Mouse (Mus musculus) MEL-GATA-1-ER (cell line): ENCODE measurements around the gene Grin2b.
"Not testable (repeated sequence)": the region's sequence is repeated elsewhere in the genome, so short reads cannot be mapped to it uniquely, and the experiment has no call there.

ENCODE experiments used
- DNase-seq: peaks from one replicate; pipeline ENCODE4 v3.0.0-alpha.2; 2012; ENCODE audit warnings: low read depth; ENCODE audit errors: extremely low read depth

The Grin2b gene

DNA sequence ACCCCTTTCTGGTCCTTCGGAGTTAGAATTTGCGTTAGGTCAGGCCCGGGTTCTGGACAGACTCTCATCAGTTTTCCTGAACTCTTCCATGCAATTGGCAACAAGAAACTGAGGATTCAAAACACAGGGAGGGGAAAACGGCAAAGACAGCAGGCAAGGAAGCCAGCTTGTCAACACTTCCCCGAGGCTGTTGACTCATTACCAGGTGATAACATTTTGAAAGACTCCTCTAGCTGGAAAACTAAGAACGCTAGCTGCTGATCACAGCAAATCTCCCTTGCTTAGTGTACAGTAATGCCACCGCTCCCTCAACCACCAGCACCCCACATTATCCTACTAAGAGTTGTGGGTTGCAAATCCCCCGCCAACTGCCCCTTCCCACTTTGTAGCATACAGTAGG lies 266.2 kb downstream of the Grin2b start:
- DNase-seq: no peak

DNA sequence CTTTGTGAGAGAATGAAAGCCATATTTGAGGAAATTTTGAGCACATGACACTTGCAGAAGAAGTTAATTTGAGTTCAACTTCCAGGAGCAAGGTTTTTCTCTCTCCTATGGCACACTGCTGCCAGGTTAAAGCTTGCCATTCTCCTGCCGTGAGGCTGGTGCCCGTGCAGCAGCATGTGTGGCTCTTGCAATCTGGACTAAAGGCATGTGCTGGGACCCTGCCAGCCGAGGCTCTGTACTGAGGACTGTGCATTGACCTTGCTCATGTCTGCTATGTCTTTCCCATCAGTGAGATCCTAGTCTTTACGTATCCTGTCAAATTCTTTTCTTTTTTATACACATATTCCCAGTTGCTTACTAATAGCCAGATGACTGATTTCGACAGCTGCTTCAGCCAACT lies 268.9 kb downstream of the Grin2b start:
- DNase-seq: no peak

DNA sequence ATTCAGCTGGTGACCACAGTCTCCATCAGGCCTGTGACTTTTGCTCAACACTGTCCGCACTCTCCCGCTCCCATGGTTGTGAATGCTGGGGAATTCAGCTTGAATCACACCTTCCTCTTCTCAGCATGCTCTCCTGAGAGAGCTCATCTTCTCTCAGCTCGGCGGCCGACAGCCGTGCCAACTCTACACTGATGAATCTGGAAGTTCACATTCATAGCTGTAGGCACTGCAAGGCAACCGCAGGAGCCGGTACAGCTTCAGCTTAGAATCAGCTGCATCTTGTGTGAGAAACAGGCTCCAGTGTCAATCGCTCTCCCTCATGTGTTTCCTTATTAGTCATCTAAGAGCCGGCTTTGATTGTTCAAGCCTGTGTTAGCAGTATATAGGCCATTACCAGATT lies 272.9 kb downstream of the Grin2b start:
- DNase-seq: no peak

DNA sequence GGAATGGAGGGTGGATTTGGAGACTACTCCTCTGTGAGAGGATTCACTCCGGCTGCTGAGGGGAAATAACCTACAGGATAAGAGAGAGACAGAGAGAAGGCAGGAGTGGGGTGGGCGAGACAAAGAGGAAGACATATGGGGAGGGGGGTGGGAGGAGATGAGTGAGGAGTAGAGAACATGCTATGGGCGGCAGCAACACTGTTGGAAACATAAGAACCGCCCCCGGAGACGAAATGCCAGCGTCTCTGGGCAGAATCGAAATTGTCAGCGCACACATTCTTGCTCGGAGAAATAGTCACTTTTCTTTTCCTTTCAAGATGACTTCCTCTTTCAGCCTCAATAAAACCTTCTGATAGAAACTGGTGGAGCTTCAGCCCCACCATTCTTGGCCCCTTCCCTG lies 274.1 kb downstream of the Grin2b start:
- DNase-seq: no peak

DNA sequence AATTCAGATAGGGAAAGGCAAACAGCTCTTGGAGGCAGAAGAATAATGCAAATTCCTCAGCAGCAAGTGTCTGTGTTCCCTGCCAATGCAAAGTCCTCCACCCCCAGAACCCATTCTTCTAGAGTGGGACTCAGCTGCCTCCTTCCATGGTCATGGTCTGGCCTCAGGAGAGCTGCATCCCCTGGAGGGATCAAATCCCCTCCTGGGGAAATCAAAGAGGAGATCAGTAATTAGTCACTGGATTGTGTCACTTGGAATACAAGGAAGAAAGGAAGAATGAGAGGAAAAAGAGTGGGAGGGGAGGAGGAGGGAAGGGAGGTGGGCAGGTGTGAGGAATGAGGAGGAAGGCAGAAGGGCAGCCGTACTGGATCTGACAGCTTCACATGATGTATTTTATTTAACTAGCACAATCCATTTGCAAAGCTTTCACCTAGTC lies 278.5 kb downstream of the Grin2b start:
- DNase-seq: no peak

DNA sequence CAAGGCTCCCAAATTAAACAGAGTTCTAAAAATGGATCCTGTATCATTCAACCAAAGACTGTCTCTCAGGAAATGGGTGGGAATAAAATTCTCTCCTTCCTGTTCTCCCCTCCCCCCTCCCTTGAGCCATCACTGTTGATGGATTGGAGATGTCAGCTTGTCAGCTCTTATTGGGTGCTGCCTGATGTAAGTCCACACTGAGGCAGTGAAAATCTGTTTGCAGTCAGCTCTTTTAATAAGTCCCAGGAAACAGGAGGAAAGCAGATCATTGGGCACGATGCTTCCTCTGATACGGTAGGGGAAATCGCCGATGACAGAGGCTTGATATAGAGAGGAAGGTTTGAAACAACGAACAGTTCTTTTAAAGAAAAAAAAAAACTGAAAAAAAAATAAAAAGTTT lies 290.7 kb downstream of the Grin2b start:
- no peak for DNase-seq

DNA sequence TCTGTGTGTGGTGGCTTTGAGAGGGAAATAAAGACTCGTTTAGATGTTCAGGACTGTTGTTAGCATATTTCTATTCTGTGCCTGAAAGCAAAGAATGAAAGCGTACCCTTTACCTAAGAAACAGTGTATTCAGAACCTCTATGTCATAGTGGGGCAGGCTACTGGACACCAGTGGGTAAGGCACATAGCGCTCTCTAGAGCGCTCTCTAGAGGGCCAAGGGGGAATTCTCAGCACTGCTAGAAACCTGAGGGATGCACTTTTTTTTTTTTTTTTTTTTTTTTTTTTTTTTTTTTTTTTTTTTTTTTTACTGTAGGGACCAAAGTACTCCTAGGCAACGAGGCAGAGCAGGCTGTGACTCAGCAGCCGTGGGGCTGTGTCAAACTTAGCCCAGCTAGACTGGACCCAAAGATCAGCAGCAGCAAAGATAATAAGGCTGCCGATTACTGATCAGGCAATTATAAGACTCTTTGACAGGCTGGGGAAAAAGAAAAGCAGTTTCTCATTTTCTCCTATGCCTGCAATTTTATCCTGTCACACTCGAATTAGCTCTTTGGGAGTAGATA lies 297.1 kb downstream of the Grin2b start:
- no peak for DNase-seq

DNA sequence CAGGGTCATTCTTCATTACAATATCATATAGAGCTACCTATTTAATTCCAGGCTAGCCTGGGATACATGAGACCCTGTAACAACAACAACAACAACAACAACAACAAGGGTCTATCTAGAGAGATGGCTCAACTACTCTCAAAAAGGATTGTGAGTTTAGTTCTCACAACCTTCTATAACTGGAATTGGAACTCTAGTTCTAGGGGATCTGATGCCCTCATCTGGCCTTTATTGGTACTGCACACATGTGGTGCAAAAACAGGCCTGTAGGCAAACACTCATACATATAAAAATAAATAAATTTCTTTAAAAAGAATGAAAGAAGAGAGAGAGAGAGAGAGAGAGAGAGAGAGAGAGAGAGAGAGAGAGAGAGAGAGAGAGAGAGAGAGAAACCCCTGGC lies 298.7 kb downstream of the Grin2b start:
- DNase-seq: no peak

DNA sequence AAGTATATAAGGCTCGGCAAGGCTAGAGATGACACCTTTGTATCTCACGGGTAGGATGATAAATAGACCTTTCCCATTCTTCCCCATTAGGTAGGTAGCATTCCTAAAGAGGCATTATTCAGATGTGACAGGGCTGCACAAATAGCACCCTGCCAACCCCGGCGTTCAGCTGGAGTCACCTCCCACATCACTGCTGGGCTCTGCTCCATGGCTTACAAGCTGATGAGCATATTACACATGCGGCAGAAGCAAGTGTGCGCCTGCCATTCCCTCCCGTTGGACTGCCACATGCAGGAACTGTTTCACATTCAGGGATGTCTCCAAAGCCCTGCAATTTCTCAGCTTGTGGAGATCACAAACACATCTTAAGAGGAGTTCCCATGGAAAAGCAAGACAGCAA lies 307.5 kb downstream of the Grin2b start:
- no peak for DNase-seq

DNA sequence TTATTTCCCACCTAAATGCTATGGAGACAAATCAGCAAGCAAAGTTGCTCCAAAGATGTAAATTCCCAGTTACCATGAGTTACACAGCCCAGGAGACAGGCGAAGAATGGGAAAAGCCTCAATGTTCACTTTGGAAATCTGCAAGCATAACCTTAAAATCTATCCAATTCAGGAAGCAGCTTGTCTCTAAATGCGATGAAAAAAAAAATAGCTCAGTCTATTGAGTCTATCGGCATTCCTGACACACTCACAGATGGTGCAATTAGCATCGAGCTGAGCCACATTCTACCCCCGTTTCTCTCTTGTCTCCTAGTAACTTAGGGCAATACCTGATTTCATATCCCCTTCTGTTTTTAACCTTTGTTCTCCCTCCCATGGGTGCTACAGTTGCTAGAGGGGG lies 309.3 kb downstream of the Grin2b start:
- DNase-seq: no peak

DNA sequence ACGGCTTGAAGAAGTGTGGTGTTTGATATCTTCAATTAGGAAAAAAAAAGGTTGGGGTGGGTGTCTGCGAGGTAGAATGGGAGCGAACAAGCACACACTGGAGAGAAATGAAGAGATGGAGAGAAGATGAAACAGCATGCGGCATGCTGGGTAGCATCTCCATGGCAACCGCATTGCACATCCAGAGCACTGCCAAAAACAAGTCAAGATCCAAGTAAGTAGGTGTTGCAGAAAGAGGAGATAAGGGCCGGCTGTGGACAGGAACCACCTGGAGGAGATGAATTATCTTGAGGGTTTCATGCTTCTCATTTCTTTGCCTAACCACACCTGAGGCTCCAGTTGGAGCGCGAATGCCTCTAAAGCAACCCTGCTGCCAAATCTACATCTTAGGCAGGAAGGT lies 313.8 kb downstream of the Grin2b start:
- no peak for DNase-seq

DNA sequence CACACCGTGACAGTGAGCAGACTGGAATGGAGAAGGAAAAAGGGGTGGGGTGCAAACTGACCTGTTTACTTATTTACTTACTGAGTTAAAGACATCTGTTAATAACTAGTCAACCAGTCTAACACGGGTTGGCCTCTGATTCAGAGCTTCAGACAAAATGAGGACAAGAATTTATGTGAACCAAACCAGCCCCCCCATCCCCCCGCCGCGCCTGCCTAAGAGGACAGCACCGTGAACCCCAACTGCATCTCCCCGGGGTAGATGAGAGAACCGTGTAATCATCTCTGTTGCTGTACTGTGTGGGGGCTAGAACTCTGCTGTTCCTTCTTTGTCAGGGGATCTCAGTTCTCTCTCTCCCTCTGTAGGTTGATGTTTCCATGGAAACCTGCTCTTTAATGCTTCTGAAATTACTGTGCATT lies 319.1 kb downstream of the Grin2b start:
- DNase-seq: no peak

DNA sequence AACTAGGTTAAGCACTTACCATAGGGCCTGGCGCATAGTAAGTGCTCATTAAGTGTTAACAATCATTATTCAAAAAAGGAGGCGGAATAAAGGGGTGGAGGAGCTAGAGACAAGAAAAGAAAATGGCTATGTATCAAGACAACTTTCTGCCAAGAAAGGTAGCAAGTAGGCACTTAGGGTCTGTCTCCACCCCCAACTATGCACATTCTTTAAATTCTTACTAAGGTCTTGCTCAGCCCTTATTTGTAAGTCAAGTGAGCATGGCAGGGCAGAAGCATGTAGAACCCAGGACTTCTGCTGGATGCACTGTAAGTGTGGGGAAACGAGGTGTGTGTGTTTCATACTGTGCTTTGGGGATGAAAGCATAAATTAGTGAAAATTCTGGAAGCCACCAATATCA lies 329.6 kb downstream of the Grin2b start:
- no peak for DNase-seq

DNA sequence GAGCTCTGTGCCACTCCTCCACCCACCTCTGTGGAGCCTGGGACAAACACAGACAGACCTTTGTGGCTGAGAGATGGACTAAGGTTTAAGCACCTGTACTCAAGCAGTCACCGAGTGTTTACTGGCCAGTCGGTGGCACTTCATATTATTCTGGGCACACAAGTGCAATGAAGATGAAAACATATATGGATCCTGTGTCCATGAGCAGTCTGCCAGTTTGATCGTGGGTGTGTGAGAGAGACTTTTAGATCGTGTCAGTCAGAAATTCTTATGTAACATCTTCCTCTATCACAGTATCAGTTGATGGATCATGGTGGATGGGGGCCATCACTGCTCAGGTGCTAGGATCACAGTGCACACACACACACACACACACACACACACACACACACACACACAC lies 337.0 kb downstream of the Grin2b start:
- DNase-seq: no peak

DNA sequence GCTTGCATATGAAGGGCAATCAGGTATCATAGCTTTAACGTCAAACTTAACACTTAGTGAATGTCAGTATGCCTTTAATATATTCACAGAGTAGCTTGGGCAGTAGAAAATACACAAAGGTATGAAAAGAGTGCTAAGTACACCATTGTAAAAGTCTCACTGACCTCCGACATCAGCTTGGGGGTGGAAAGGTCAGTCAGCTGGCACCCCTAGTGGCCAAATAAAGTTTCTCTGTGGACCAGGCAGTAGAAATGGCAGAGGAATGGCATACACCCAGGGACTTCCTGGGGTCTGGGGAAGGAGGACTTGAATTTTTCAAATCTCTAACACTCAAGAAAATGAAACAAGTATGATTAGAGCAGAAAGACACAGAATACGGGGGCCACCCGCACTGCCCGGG lies 339.8 kb downstream of the Grin2b start:
- DNase-seq: no peak

DNA sequence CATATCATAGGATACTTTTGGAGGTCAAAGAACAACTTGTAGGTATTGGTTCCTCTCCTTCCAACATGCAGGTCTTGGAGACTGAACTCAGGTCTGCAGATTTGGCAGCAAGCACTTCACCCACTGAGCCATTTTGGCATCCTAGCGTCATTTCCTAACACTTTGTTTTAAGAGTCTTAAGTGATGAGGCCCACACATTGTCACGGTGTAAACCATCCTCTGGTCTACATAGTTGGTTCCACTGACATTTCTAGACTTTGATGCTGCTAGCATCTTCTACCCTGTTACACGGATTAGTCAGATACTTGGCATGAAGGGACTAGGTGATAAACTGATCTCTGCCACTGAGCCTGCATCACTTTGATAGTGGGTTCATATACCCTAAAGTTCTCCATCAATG lies 341.3 kb downstream of the Grin2b start:
- DNase-seq: no peak

DNA sequence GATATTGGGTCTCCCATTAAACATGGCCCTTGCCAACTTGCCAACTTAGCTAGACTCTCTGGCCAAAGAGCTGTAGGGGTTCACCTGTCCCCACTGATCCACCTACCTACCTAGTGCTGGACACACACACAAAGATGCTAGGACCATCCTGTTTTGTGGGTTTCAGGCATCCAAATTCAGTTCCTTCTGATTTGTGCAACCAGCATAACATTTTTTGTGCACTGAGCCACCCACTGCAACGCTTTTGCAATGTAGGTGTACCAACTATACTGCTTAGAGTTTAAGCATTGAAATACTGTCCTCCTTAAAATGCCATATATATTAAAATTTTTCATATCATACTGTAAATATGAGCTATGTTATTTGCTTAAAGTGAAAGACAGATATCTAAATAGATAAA lies 342.3 kb downstream of the Grin2b start:
- DNase-seq: no peak

DNA sequence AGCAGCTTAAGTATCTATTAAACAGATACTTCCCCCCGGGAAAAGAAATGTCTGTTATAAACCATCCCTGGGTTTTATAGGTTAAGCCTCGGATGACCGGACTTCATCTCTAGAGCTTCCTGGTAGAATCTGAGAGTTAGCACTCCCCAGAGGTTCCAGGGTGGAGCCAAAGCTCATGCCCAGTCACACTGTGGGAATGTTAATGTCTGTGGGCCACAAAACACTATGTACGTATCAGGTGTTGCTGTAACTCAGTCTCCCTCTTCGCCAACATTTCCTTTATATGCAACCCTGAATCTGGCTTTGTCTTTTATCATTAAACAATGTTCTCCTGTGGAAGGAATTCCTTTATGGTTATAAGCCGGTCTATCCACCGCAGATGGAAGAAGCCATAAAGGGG lies 343.9 kb downstream of the Grin2b start:
- no peak for DNase-seq

DNA sequence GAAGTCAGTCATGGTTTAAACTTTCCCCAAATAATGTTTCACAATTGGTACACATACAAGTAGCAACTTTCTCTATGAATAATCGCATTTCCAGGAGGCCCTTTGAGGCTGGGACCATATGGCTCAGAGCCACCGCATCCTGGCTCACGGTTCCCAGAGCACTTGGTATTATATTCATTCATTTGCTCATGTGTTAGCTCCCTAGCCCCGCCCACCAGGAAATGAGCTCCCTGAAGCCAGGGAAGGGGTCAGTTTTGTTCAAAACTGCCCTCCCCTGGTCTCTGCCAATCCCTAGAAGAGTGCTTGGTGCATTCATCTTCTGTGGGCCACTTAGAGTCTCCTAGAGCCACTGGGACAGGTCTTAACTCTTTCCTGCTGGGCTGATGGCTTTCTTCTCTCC lies 344.3 kb downstream of the Grin2b start:
- no peak for DNase-seq

DNA sequence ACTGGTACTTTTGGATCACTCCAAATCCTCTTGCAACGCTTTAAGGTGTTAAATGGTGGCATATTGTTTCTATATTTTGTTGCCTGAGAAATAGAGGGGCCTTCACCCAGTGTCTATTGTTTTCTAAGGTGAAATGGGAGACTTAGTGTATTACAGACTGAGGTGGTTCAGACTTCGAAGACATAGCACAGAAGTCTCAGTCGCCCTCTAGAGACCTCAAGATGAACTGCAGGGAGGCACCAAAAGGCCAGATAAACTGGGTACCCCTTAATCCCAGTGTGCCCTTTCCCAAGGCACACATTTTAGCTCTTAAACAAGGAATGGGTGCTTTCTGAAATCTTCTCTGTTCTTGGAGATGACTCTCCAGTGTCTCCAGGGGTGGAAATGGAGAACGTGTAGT lies 345.4 kb downstream of the Grin2b start:
- DNase-seq: no peak

DNA sequence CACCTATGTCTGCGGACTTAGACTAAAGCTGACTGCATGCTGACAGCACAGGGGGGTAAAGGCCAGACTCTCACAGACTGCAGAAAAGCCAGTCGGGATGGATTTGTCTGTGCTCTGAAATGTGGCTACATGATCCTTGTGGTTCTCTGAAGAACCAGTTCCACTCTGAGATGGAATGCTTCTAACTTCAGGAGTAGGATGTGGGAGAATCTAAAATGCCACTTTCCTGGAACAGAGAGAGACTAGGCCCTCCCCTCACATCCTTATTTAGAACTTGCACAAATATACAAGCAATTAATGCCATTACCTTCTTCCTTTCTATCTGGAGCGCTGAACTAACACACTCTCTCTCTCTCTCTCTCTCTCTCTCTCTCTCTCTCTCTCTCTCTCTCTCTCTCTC lies 346.0 kb downstream of the Grin2b start:
- DNase-seq: no peak

DNA sequence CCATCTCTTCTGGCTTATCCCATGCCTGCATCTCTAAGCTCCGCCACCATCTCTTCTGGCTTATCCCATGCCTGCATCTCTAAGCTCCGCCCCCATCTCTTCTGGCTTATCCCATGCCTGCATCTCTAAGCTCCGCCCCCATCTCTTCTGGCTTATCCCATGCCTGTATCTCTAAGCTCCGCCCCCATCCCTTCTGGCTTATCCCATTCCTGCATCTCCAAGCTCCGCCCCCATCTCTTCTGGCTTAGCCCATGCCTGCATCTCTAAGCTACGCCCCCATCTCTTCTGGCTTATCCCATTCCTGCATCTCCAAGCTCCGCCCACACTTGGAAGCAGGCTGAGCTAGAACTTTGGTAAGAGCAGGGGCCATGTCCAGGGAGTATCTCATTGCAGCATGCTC lies 346.5 kb downstream of the Grin2b start:
- DNase-seq: not testable (repeated sequence)

DNA sequence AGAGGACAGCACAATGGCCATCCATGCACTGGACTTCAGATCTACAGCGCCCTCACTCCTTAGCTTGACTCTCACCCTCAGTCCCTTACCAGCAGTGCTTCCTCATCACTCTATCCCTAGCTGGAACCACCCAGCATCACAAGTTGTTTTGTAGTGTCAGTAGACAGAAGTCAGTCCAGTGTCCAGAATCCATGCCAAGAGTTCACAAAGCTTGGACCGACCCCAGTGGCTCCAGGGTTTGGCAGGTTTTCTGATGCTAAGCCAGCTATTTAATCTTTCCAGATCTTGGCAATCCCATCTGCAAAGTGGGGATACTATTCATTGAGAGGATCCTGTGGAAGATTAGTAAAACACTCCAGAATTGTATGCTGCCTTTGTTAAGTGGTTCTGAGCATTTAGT lies 355.9 kb downstream of the Grin2b start:
- DNase-seq: no peak

DNA sequence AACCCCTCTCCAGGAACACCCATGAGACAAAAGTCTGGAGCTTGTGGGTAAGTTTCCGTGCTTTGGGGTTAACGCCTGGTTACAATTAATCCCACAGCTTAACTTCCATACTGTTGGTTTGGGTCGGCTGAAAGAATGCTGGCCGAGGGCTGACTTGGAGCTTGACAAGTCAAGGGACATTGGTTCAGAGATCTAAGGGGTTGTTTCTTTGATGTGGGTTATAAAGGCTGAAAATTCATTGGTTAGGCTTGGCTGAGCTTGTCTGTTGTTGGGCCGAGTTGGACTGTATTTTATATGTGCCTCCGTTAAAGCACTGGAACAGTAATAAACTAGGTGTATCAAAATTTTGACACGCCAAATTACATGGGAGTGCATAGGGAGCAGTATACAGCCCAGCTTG lies 359.6 kb downstream of the Grin2b start:
- no peak for DNase-seq
